Mouse (Mus musculus): ENCODE results near the gene Maco1. TPM values are rescaled to one million over a fixed set of nuclear protein-coding genes. Genes with fewer than 3 reads are reported as not detected.
"Not testable (repeated sequence)": the region's sequence is repeated elsewhere in the genome, so short reads cannot be mapped to it uniquely, and the experiment has no call there.

Gene Maco1
- total RNA-seq, 2 experiments from 2014 or later, result 18.6 to 22.1 TPM

DNA sequence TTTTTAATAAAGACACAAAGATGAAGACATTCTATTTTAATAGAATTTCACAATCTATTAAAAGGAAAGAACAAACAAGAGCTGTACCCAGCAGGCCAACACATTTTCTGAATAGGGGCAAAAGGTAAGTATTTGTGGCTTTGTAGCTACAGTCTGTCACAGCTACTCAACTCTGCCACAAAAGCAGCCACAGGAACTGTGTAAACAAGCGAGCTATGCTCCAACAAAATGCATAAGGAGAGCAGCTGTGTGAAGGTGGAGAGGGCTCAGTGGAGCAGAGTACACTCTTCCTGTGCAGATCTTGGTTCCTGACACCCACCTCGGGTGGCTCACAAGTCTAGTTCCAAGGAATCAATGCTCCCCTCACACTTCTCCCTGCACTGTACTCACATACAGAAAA, 29.6 kb downstream of the Maco1 start:
- no peak for DNase-seq (ENCODE audit: low spot score)

DNA sequence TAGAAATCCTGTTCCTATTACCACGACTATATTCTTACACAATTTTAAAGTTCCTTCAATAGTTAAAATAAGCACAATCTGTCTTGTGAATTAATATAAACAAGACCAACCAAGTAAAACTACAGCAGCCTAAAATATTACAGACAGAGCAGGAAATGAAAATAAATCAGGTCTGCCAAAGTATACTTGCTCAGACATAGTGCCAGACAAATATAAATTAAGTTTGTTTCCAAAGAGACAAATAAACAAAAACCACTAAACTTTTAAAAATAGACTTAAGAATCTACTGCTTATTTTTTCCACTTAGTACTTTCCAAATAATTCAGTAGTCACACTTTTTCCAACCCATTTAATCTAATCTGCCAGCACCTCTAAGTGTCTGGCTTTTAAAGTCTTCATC, 32.1 kb downstream of the Maco1 start:
- intact Hi-C loops (cut with DNase I), result no loop called here
- no peak for DNase-seq (ENCODE audit: low spot score)

More for the DNA sequence above, 29.6 kb downstream of the Maco1 start:
- intact Hi-C loops (cut with DNase I), result no loop called here

DNA sequence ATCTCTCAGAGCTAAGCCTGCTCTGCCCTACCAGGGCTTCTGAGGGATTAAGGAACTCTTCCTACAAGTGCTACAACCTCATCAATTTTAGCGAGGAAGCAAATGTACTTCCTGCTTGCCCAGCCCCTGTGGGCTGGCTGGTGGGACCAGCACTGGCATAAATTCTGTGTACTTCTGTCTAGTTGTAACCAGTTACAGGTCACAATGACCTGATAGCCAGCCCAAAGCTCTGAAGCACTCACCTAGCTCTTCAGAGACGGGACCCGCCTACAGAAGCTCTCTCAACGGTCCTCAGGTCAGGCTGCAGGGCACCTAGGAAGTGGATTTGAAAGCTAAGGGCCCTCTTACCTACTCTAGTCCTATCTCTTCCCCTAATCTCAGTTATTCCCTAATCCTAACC, 35.4 kb downstream of the Maco1 start:
- intact Hi-C loops (cut with DNase I), result no loop called here
- no peak for DNase-seq (ENCODE audit: low spot score)

DNA sequence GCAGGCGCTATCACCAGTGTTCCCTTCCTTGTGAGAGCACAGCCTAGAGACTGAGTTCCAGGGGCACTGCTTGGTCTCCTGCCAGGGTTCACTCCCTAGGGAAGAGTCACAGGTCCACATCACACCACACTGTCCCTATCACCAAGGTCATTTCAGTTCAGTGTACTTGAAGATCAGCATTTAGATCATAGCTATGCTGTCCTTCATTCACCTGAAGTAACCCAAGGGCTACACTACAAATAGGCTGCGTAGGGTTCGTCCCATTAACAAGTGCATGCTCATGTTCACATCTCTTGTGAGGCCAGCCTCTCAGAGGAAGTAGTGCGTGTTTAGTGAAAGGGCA, 38.9 kb downstream of the Maco1 start:
- intact Hi-C loops (cut with DNase I), result no loop called here

DNA sequence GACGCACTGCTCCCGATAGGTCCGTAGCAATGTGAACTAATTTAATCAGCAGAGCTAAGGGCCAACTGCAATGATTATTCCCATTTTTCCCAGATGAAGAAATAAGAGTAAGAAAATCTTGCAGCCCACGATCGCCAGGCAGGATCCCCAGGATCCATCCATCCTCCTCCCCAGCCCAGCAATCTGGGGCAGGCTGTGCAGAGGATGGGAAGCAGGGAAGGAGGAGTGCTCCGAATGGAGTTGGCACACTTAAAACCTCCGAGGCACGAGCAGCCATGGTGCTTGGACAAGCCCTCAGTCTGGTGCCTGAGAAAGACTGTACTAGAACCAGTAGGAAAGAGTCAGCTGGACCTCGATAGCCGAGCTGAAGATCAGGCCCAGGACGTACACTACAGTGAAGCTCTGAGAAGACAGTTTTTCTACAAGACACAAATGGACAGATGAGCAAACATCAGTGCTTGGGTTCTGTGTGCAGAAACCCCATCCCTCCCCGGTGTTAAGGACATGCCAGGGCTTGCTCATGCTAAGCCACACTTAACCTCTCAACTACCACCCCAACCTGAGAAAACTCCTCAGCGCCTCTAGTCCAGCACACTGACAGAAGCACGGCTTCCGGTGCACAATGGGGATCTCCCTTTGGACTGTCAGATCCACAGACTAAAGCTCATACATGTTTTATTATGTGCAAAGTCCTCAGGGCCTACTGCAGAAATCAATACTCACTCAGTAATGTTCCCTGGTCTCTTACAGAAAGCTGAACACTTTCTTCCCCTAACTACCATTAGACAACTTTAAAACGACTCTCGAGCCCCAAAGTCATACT, 39.5 kb downstream of the Maco1 start:
- intact Hi-C loops (cut with DNase I), result no loop called here
- no peak for DNase-seq (ENCODE audit: low spot score)

More for the DNA sequence above, 38.9 kb downstream of the Maco1 start:
- no peak for DNase-seq (ENCODE audit: low spot score)

DNA sequence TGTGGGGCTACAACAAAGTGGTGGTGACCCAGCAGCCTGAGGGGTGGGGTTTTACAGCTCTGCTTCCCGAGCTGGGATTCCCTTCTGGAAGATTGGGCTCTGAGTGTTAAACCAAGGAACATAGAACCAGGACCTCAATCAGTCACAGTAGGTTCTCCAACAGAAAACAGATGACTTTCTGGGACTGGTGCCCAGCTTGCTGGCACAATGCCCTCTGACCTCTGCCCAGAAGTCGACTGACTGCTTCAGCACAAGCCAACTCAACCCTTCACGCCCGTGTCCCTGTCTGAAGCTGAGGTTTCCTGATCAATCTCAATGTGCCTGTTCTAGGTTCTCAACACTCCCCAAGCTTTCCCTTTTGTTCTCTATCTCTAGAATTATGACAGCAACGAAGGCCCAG, 48.4 kb downstream of the Maco1 start:
- peak; percentile 67 for DNase-seq (ENCODE audit: low spot score)
- intact Hi-C loops (cut with DNase I), result no loop called here

DNA sequence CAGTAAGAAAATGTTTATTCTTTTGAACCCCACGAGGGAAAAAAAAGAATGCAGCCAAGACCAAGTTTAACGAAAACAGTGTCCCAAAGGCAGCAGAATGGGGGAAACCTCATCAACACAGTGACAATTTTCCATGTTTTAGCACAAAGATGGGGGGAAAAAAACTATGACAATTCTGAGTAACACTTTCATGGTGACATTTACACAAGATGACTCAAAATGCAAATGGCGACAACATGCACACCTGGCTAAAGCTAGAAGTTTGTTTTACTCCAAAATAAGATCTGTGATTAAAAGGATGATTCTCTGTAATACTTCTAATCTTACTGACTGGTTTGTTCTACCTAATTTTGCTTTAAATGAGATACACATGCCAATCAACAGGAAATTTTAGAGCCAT, 50.4 kb downstream of the Maco1 start:
- no peak for DNase-seq (ENCODE audit: low spot score)
- intact Hi-C loops (cut with DNase I), result no loop called here

DNA sequence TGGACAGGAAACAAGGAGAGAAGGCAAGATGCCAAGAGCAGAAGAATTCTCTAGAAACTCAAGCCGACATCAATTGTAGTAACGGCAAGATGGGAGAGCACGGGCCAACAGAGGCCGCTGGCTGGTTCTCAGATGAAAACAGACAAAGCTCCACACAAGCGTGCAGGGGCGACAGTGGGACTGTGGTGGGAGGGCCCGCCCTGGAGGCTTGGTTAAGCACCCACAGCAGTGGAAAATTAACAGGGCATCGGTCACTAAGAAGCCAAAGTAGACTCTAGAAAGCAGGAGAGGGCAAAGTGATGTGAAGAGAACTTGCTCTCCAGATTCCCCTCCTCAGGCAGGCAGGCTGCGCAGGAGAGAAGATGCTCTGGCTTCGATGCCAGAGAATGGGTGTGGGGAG, 51.0 kb downstream of the Maco1 start:
- DNase-seq (ENCODE audit: low spot score), result no peak
- intact Hi-C loops (cut with DNase I), result no loop called here

DNA sequence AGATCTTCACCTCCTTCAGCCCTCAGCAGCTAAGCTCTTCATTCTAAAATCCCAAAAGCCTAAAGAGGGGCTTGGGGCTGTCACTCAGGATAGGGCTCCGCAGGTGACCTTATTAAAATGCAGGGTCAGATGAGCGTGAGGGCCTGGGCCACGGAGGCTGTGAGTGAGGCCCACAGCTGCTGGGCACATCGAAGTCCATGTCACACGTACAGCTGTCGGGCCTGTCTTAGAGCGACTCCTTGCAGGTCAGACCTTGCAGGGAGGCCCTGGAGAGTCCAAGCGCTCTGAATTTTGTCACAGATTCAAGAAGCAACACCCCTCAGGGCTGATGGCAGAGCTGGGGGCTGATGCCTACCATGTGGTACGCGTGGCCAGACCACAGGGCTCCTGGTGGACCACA, 52.5 kb downstream of the Maco1 start:
- intact Hi-C loops (cut with DNase I), result no loop called here
- no peak for DNase-seq (ENCODE audit: low spot score)

DNA sequence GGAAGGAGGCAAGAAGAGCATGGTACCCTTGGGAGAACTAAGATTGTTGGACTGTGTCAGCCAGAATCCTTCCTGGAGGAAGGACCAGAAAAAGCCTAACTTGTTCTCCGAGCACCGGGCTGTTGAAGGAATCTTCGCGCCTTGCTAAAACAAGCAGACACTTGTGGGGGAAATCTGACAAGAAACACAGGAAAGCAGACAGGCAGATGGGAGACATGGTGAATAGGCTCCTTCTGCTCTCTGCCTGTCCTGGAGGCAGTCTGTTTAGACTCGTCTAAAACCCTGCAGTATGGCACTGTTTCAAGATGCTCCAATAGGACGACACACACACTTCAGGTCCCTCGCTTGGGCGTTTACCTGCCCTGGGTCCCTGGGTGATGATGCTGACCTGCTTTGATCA, 53.0 kb downstream of the Maco1 start:
- intact Hi-C loops (cut with DNase I), result no loop called here

DNA sequence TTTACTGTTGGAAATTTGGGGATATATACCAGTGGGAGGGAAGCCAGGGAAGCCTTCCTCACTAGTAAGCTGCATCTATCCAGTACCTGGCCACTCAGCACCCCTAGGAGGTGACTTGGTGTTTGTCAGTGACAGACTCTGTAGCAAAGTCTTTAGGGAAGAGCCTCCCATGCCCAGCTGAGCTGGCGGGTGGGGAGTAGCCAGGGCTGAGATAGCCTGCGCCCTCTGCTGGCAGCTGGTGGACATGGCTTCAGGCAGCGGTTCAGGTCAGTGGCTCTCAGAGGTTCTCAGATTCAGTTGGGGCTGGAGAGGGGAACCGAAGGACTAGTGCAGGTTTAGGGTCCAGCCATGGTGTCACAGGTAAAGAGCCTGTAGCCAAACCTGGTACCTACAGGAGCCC, 53.9 kb downstream of the Maco1 start:
- intact Hi-C loops (cut with DNase I), result loop anchor here (1.0 kb wide), 1 partner anchor 256 kb away; no protein-coding TSS in a partner anchor

More for the DNA sequence above, 53.0 kb downstream of the Maco1 start:
- DNase-seq (ENCODE audit: low spot score), result no peak

DNA sequence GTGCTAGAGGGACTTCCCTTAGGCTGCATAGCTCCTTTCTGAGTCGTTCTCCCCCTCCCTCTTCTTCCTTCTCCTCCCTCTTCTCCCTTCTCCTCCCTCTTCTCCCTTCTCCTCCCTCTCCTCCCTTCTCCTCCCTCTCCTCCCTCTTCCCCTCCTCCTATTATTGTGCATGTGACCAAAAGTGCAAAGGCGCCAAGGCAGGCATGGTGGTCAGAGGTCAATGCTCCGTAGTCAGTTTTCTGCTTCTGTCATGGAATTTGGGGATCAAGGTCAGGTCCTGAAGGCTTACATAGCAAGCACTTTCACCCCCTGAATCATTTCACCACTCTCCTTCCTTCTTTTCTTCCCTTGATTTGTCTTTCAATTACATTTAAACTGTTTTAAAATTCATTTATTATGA, 54.3 kb downstream of the Maco1 start:
- DNase-seq (ENCODE audit: low spot score), result no peak
- intact Hi-C loops (cut with DNase I), result loop anchor here (1.0 kb wide), 1 partner anchor 256 kb away; no protein-coding TSS in a partner anchor

More for the DNA sequence above, 53.9 kb downstream of the Maco1 start:
- DNase-seq (ENCODE audit: low spot score), result peak; percentile 30

DNA sequence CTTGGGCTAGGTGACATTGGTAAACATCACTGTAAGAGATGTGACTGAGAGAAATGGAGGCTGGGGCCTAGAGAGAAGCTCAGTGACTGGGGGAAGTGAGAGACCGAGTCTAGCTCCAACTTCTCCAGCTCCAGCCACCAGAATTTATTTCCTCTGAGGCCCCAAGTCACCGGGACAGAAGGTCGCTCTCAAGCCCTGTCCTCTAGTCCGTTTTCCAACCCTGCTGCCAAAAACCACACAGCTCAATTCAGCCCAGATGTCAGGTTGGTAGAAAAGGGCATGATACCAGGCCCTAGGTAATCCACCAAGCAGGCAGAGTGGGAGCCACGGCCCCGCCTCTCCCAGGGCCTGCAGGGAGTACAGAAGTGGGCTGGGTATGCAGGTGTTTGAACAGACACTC, 55.5 kb downstream of the Maco1 start:
- intact Hi-C loops (cut with DNase I), result no loop called here
- DNase-seq (ENCODE audit: low spot score), result no peak

DNA sequence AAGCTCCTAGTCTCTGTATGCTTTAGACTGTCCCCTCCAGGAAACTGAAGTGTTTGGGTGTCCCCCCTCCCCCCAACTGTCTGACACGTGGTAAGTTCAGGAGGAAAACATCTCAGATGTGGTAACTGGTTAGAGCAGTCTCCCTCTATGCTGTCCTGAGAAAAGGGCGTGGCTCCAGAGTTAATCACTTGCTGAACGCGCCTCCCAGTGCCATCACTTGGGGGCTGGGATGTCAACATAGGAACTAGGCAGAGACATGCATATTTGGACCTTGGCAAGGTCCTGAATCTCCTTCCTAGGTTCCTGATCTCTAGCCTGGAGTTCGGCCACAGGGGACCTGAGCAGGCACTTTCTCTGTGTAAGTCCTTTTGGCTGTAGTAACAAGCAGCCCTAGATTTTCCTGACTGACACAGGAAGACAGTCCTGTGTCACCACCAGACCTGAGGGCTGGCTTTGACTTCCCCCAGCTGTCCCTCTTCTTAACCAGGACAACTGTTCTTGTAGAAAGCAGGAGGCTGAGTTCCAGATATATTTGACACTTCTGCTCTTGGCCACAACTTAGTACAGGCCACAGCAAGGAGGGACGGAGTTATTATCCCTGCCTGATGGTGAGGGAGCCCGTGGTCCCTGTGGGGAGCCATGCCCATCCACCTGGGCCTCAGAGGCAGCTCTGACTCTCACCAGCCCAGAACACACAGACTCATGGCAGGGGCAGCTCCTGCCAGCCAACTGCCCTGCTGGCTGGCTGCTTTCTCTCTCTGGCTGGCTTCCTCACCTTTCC, 56.4 kb downstream of the Maco1 start:
- no peak for DNase-seq (ENCODE audit: low spot score)
- intact Hi-C loops (cut with DNase I), result no loop called here

DNA sequence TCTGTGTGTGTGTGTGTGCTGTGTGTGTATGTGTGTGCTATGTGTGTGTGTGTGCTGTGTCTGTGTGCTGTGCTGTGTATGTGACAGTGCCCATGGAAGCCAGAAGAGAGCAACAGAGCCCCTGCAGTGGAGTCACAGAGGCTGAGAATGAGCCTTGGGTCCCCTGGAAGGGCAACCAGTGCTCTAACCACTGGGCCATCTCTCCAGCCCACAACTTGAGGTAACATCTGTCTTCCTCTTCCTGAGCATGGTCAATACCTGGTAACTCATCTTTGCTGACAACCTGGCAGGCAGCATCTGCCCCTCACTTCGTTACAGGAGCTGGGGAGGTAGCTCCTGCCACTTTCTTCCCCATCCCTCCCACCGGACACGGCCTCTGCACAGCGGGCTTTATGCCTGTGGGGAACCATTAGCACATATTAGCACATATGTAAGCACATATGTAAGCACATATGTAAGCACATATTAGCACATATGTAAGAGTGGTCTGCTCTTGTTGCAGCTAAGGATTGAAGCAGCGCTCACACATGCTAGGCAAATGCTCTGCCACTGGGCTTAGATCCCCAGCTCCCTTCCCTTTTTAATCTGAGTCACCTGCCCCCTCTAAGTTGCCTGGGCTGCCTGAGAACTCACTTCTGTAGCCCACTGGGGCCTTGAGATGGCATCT, 57.2 kb downstream of the Maco1 start:
- no peak for DNase-seq (ENCODE audit: low spot score)
- intact Hi-C loops (cut with DNase I), result no loop called here

DNA sequence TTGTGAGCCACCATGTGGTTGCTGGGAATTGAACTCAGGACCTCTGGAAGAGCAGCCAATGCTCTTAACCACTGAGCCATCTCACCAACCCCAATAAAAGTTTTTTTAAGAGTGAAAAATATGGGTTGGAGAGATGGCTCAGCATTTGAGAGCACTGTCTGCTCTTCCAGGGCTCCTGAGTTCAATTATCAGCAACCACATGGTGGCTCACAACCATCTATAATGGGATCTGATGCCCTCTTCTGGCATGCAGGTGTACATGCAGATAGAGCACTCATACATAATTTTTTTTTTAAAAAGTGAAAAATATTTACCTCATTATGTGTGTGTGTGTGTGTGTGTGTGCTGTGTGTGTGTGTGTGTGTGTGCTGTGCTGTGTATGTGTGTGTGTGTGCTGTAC, 58.2 kb downstream of the Maco1 start:
- intact Hi-C loops (cut with DNase I), result loop anchor here (5.0 kb wide), 1 partner anchor 48 kb away; no protein-coding TSS in a partner anchor
- not testable (repeated sequence) for DNase-seq (ENCODE audit: low spot score)

DNA sequence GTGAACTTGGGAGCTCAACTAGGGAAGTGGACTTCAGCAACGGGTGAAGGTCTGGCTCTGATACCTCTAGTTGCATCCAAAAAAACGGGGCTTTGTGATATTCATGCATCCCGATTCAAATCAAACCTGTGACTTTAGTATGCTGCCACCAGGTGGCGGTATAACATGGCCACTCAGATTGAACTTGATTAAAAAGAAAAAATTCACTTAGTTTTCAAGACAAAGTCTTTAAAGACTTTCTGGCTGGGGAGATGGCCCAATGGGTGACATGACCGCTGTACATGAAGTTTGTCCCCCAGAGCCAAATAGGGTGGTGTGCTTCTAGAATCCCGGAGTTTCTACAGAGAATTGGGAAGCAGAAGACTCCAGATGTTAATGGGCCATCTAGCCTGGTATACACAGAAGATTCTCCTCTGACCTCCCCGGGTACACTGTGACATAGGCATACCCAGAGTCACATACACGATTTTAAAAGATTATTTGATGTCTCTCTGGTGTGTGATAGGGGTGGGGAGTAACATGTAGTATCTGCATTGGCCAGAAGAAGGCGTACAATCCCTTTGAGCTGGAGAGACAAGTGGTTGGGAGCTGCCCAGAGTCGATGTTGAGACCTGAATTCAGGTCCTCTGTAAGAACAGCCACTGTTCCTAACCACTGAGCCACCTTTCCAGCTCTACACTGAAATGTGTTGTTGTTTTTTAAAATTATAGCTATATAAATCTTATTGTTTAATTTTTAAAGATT, 59.8 kb downstream of the Maco1 start:
- DNase-seq (ENCODE audit: low spot score), result no peak
- intact Hi-C loops (cut with DNase I), result loop anchor here (1.0 to 5.0 kb wide), 2 partner anchors 46 to 86 kb away; no protein-coding TSS in a partner anchor

DNA sequence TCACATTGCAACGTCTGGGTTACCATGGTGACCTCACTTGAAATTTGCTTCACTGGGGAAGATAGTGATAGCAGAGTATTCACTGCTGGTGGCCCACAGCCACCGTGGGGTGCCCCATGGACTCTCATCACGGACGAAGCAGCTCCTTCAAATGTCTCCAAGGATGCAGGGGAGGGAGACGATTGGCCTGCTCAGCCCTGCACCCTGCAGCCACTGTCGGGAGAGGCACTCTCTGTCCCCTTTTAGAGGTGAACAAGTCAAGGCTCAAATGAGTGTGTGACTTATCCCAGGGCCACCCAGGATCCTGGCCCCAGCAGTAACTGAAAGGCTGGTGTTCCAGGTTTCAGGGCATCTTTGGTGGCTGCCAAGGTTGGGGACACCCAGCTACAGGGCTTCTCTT, 61.4 kb downstream of the Maco1 start:
- DNase-seq (ENCODE audit: low spot score), result no peak
- intact Hi-C loops (cut with DNase I), result loop anchor here (5.0 kb wide), 1 partner anchor 44 kb away; no protein-coding TSS in a partner anchor

DNA sequence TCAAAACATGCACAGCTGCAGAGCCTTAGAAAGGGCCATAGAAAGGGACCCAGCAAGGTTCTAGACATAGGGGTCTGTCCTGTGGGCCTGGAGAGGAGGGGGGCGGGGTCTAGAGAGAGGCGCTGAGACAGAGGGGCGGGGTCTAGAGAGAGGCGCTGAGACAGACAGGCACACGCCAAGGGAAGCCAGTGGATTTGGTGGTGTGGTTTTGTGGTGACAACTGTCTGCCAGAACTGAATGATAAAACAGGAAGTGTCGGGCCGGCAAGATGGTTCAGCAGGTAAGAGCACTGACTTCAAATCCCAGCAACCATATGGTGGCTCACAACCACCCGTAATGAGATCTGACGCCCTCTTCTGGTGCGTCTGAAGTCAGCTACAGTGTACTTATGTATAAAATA, 66.2 kb downstream of the Maco1 start:
- intact Hi-C loops (cut with DNase I), result no loop called here
- DNase-seq (ENCODE audit: low spot score), result no peak

DNA sequence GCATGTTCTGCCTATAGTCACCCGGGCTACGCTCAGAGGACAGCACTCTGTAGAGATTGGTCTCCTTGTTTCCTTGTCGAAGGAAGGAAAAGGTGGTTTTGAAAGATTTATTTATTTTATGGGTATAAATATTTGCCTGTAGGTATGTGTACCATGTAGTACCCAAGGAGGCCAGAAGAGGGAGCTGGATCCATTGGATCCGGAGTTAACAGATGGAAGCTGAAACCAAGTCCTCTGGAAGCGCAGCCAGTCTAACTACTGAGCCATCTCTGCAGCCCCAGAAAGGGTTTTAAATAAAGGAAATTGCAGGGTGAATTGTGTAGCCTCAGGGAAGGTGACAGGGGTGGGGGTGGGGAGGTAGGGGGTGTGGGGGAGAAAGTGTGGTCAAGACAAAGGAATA, 68.4 kb downstream of the Maco1 start:
- intact Hi-C loops (cut with DNase I), result no loop called here
- no peak for DNase-seq (ENCODE audit: low spot score)

Data from heart, postnatal 25 days (tissue).